Mouse (Mus musculus): Measurements from ENCODE around the gene Cox16. TPM values are rescaled to one million over a fixed set of nuclear protein-coding genes. Genes with fewer than 3 reads are reported as not detected.
"Not testable (repeated sequence)": the region's sequence is repeated elsewhere in the genome, so short reads cannot be mapped to it uniquely, and the experiment has no call there.

The Cox16 gene
- total RNA-seq (2021): 10 to 100 TPM; 37.6 to 38.3 TPM
- long read RNA-seq, experiment 1, transcript Cox16-202 (4 exons, 668 nt): major isoform, 8 of 11 reads
- long read RNA-seq, experiment 1, partial matches to known transcripts: 0 of 11 reads
- long read RNA-seq, experiment 1, other reads (novel, unspliced or antisense): 2 of 11 reads
- long read RNA-seq, experiment 2, transcript Cox16-202 (4 exons, 668 nt): major isoform, 14 of 21 reads
- long read RNA-seq, experiment 2, partial matches to known transcripts: 0 of 21 reads
- long read RNA-seq, experiment 2, other reads (novel, unspliced or antisense): 0 of 21 reads

- DNase-seq (ENCODE audit: low spot score in 2 of 2): peak; percentile 89 to 93
These were observed at the start of gene Cox16 for GRCm38 (mm10) chr12:81484727-81485191. Gene Cox16 (minus strand): TSS chr12:81485127.

DNA sequence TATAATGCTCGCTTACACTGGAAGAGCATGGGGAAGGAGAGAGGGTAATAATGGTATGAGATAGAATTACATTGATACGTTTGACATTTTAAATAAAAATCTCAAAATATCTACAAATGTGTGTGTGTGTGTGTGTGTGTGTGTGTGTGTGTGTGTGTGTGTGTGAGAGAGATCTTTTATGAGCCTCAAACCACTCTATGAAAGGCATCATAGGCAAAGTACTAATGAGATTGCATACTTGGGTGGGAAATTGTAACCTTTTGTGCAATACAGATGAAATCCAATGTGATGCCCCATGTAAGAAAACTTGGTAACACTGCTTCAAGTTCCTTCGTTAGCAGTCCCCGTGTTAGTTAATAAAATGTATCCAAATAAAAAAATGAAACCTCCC, 48.1 kb upstream of the Cox16 start:
- no peak for DNase-seq (ENCODE audit: low spot score in 2 of 2)

DNA sequence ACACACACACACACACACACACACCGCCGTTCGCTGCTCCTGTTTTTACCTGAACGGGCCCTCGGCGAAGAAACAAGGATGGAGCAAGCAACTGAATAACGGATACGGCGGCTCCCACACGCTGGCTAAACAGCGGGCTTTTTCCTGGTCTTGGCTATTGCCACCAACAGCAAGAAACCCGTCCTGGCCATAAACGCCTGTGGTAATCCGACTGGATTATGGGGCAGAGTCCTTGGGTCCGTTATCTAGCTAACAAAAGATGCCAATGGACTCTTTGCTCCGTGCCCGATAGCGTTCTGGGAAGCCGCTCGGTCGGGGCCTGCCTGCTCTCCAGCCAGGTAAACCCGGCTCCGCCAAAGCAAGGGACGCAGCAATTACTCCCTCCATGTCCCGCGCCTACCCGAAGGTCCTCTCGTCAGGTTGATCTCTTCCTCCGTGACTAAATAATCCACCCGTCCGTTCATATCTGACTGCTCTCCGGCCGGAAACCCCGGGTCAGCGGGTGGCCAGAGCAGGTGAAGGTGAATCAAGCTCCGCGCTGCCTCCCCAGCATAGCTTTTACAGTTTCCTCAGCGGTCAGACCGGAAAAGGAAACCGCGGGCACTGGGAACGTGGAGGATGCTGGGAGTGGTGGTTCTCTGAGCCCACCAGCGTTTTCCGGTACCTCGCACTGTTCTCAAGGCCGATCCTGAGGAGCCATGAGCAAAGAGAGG, 47.5 kb upstream of the Cox16 start, which contains the start of the genes Gm20498 and Synj2bp:
Gene Gm20498 (minus strand): TSS at position 590 of the 713 bp plus-strand sequence.
Gene Synj2bp (minus strand): TSS at position 596 of the 713 bp plus-strand sequence.
- peak; percentile 86 to 91 for DNase-seq (ENCODE audit: low spot score in 2 of 2)

- not testable (repeated sequence) for DNase-seq (ENCODE audit: low spot score in 2 of 2)
These were observed 45.7 kb upstream of the Cox16 start for GRCm38 (mm10) chr12:81530587-81530986.

GRCm38 (mm10) chr12:81496906-81497305, 12.0 kb upstream of the Cox16 start:
- not testable (repeated sequence) for DNase-seq (ENCODE audit: low spot score in 2 of 2)

GRCm38 (mm10) chr12:81490491-81490890, 5.6 kb upstream of the Cox16 start:
- no peak for DNase-seq (ENCODE audit: low spot score in 2 of 2)

- peak in 1 of 2 experiments; percentile 6 for DNase-seq (ENCODE audit: low spot score in 2 of 2)
These were observed 384 bp upstream of the Cox16 start for GRCm38 (mm10) chr12:81485311-81485710.

DNA sequence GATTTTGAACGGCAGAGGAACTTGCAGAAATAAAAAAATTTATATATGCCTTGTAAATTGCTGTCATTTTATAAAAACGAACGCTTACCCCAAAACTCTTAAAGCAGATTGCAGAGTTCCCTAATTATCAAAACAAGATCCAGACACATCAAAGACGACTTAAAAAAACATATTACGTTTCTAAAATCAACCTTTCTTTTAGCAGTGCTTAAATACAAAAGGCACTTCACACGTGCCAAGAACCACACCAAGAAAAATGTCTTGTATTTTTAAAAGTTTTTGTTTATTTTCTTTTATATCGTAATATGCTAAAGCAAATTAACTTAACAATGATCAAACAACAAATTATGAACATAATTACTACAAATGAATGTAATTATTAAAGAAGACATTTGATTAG, 715 bp downstream of the Cox16 start:
- DNase-seq (ENCODE audit: low spot score in 2 of 2): no peak

GRCm38 (mm10) chr12:81483656-81484055, 1.3 kb downstream of the Cox16 start:
- no peak for DNase-seq (ENCODE audit: low spot score in 2 of 2)

DNA sequence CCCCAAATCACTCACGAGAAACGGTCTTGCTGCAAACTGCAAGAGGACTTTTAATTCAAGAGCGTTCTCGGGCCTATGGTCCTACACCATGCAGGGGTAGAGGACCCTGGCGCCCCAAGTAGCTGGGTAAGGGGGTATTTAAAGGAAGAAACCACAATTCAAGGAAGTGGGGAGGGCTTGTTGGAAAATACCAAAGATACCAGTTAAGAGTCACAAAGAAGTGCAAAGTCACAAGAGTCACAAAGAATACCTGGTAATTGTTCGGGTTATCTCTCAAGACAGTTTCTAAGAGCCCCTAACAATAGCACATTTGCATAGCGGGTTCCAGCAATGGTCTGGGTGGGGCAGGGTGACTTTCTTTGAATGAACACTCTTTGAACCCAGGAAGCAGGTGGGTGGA, 25.9 kb downstream of the Cox16 start:
- DNase-seq (ENCODE audit: low spot score in 2 of 2): not testable (repeated sequence)

DNA sequence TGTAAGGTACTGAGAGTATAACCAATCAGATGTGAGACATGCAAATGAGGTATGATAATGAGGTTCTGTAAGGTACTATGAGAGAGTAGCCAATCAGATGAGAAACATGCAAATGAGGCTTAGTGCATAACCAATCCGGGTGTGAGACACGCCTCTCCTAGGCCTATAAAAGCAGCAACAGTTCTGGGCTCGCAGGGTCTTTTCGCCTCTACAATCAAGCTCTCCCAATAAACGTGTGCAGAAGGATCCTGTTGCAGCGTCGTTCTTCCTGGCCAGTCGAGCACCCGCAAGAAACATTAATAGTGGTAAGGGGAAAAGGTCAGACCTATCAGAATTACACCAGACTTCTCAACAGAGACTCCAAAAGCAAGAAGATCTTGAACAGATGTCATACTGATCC, 45.9 kb downstream of the Cox16 start:
- DNase-seq (ENCODE audit: low spot score in 2 of 2): not testable (repeated sequence)

GRCm38 (mm10) chr12:81434778-81435177, 50.1 kb downstream of the Cox16 start:
- not testable (repeated sequence) for DNase-seq (ENCODE audit: low spot score in 2 of 2)

- DNase-seq (ENCODE audit: low spot score in 2 of 2): no peak
These were observed 63.1 kb downstream of the Cox16 start, which contains the start of gene Adam4 for GRCm38 (mm10) chr12:81421846-81422245. Gene Adam4 (minus strand): TSS chr12:81421946.

DNA sequence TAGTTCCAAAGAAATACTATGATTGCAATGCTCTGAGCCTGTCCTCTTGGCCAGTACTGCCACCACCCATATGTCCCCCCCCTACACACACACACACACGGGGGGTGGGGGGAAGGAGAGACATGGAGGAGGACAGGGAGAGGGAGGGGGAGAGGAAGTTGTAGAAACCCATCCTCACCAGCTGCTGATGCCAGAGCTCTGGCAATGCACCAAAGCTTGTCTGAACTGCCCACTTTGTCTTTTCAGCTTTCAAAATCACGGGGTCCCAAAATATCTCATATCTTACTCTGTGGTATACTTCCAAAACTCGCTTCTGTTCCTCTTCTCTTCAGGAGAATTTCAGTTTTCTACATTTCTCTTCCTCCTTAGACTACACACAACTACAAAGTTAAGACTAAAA, 71.7 kb downstream of the Cox16 start:
- no peak for DNase-seq (ENCODE audit: low spot score in 2 of 2)

- no peak for DNase-seq (ENCODE audit: low spot score in 2 of 2)
These were observed 76.0 kb downstream of the Cox16 start for GRCm38 (mm10) chr12:81408966-81409365.

DNA sequence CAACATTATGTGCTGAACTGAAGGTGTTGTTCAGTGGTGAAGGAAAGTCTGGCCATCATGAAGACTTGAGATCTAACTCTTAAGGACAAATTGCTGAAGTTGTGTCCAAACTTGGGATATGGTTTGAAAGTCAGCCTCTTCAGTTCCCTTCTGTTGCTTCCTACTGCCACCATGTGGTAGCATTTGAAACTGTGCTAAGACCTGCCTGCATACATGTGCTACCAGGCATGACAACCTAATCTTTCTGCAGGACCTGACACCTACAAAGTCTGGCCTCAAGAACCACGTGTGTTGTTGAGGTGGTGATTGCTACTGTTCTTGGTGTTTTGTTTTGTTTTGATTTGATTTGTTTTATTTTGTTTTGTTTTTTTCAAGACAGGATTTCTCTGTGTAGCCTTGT, 82.7 kb downstream of the Cox16 start:
- peak; percentile 57 to 78 for DNase-seq (ENCODE audit: low spot score in 2 of 2)

DNA sequence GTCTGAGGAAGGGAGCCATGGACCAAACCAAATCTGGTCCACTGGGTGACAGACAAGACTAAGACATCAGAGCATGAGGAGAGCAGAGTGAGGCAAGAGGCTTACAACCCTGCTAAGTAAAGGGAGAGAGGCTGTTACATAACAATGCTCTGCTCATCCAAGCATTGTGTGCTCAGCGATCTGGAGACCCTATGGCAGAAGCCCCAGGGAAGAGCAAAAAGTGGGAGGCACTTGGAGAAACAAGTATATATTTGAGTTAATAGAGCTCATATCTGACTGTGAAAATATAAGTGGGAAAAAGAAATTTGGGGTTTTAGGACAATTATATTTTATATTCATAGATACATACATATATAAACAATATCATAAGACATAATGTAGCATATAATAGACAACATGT, 105.6 kb downstream of the Cox16 start, which contains the start of gene Gm4787:
Gene Gm4787 (minus strand): TSS at position 101 of the 400 bp plus-strand sequence.
- DNase-seq (ENCODE audit: low spot score in 2 of 2): not testable (repeated sequence)

DNA sequence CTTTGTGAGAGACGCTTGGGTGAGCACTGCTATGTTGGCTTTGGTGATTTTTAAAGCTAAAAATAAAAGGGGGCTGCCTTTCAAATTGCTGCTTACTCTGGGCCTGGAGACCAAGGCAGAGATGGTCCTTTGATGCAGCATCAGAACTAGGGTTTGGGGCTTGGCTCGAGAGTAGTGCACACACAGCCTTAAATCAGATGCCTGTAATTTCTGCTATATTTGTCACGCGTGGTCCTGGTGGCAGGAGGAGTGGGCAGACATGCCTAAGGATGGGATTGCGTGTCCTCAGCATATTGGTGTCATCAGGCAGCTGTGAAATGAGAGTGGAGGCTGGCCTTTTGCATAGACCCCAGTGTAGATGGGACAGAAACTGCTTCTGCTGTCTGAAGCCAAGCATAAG, 151.1 kb downstream of the Cox16 start:
- DNase-seq (ENCODE audit: low spot score in 2 of 2): no peak

GRCm38 (mm10) chr12:81332875-81333421, 152.0 kb downstream of the Cox16 start, which contains the start of gene Slc8a3:
Gene Slc8a3 (minus strand): TSS chr12:81333180.
- DNase-seq (ENCODE audit: low spot score in 2 of 2): peak; percentile 58 to 73

DNA sequence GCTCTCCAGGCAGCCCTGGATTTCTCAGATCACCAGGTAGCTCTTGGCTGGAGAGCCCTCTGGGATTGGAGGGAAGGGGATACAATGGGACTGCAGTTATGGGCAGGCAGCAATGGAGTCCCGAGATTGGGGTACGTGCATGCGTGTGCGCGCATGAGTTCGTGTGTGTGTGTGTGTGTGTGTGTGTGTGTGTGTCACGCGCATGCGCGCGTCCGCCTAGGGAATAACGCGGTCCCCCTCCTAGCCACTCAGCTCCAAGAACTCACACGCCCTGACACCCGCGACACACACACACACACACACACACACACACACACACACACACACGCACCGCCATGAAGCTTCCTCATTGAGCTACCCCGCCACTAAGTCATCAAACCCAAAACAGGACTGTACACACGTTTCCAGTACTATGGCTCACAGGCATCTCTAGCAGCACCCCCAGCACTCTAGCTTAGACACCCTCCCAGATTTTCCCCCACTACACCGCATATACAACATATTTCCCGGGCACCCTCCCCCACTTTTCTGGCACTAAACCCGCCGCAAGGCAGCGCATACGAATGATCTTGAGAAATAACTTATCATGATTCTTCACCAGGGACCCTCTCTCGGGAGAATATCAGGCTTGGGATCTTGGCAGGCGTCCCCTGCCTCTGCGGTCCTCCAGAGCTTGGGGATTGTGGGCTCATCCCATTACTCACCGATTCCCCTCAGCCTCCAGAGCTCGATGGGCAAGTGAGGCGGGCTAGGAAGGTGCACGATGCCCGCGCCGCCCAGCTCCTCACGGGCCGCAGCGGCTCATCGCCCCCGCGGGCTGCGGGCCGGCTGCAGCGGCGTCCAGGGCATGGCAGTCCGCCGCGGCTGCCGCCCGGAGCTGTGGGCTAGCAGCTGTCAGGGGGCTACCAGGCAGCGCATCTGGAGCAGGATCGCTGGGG, 152.7 kb downstream of the Cox16 start:
- DNase-seq (ENCODE audit: low spot score in 2 of 2): peak; percentile 61 to 63

Measured in layer of hippocampus, postnatal 14 days (tissue).